Mouse (Mus musculus) hindbrain, embryonic 10.5 days (tissue): ENCODE data around the gene Hoga1. TPM values are rescaled to one million over a fixed set of nuclear protein-coding genes. Genes with fewer than 3 reads are reported as not detected.
"Not testable (repeated sequence)": the region's sequence is repeated elsewhere in the genome, so short reads cannot be mapped to it uniquely, and the experiment has no call there.

Experiments used
- DNase-seq: peaks from one replicate; pipeline ENCODE4 v3.0.0-alpha.2; 2017; ENCODE audit warnings: low spot score
- H3K27ac ChIP-seq: fragments of 300-500 bp; sonication (generic); 2 replicates; pipeline ENCODE4 v1.5.1; 2016; ENCODE audit warnings: mild to moderate bottlenecking, moderate library complexity
- H3K27me3 ChIP-seq: fragments of 300-500 bp; sonication (generic); 2 replicates; pipeline ENCODE4 v1.6.1; 2016; ENCODE audit warnings: mild to moderate bottlenecking; ENCODE audit not compliant: poor library complexity, insufficient read depth, severe bottlenecking
- H3K36me3 ChIP-seq: fragments of 300-500 bp; sonication (generic); 2 replicates; pipeline ENCODE4 v1.6.1; 2016; ENCODE audit warnings: mild to moderate bottlenecking, moderate library complexity
- H3K4me1 ChIP-seq: fragments of 300-500 bp; sonication (generic); replicated peaks from 2 replicates; pipeline ENCODE4 v1.6.1; 2016; ENCODE audit warnings: mild to moderate bottlenecking
- H3K4me3 ChIP-seq: fragments of 300-500 bp; sonication (generic); 2 replicates; pipeline ENCODE4 v1.5.1; 2016; ENCODE audit warnings: mild to moderate bottlenecking, moderate library complexity
- H3K9me3 ChIP-seq: fragments of 300-500 bp; sonication (generic); 2 replicates; pipeline ENCODE4 v1.6.1; 2016; ENCODE audit warnings: mild to moderate bottlenecking, moderate library complexity
- WGBS: fragments of 180-500 bp; shearing (Covaris S2); methylation state at CpG from one replicate; pipeline ENCODE4 v1.1.7; 2016; 5-methylcytosine and 5-hydroxymethylcytosine counted together
- polyA plus RNA-seq: library from polyadenylated mRNA; unstranded; fragments of >200 nt; fragmentation: Nextera tagmentation; extraction: Ambion mirVana; gene quantifications from 2 replicates; pipeline ENCODE4 v1.2.1, GENCODE M21; 2016

The Hoga1 gene
- polyA plus RNA-seq, 1 experiment from 2014 or later: 1.9 TPM

DNA sequence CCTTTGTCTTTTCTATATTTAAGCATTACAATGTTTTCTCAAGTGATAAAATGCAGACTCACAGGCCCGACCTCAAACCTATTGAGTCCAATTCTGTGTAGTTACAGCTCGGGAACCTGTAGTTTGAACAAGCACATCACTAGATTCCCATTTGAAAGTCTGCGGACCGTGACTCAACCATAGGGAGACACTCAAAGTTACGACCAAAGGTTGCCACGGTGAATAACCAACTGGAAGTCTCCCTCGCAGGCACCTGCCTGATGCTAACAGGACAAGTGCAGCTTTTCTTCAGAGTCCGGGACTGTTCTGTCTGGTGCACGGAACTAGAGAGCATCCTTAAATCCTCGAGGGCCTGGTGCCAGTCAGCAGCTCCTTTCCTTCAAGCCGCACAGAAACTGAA lies 35.1 kb downstream of the Hoga1 start:
- peaks cover 33% of the 10 kb centered on the region for H3K36me3 ChIP-seq
- no peak overlapping the region for H3K27ac ChIP-seq
- H3K27me3 ChIP-seq: no peaks in the 10 kb centered on the region
- no peak overlapping the region for H3K4me3 ChIP-seq
- no peaks in the 10 kb centered on the region for H3K9me3 ChIP-seq
- no peak for DNase-seq
- 80% methylated on average over 11 of the region's 11 CpGs for WGBS
- H3K4me1 ChIP-seq: peaks cover 10% of the 10 kb centered on the region

GRCm38 (mm10) chr19:42081613-42082012 lies 36.2 kb downstream of the Hoga1 start:
- 92% methylated on average over 5 of the region's 5 CpGs for WGBS
- peaks cover 21% of the 10 kb centered on the region for H3K36me3 ChIP-seq
- not testable (repeated sequence) for DNase-seq

DNA sequence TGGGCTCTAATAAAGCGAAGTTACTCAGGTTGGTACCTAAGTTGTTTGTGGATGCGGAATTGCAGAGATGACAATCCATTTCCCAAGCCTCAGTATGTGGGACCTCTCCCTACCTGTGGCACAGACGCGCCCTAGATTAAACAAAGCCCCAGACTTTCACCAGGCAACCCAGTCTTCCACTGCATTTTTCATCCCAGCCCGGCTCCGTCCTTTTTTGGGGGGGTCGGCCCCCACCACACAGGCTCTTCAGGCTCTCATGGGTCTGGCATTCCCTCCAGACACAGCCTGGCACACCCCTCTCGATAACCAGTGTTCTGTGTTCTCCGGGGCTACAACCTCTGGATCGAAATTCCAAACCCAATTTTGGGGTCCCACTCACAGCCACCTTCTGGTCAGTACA lies 40.3 kb downstream of the Hoga1 start:
- Histone ChIP-seq H3K27ac (peak overlapping the region; percentile 91), H3K36me3 (no peaks in the 10 kb centered on the region), H3K4me3 (peak overlapping the region; percentile 88), H3K27me3 (no peaks in the 10 kb centered on the region), H3K4me1 (peaks cover 25% of the 10 kb centered on the region), H3K9me3 (no peaks in the 10 kb centered on the region)
- WGBS: 7% methylated on average over 10 of the region's 10 CpGs
- DNase-seq: no peak

More at GRCm38 (mm10) chr19:42081613-42082012, 36.2 kb downstream of the Hoga1 start:
- H3K9me3 ChIP-seq, H3K4me3 ChIP-seq, H3K27me3 ChIP-seq, H3K27ac ChIP-seq: not testable (repeated sequence)
- peaks cover 18% of the 10 kb centered on the region for H3K4me1 ChIP-seq

GRCm38 (mm10) chr19:42086166-42086565 lies 40.8 kb downstream of the Hoga1 start, which contains the start of gene Morn4:
TSS of gene Morn4 (minus strand) at chr19:42086357.
- Histone ChIP-seq H3K27me3 (no peaks in the 10 kb centered on the region), H3K4me1 (peaks cover 30% of the 10 kb centered on the region), H3K9me3 (no peaks in the 10 kb centered on the region), H3K4me3 (peak within 1 kb of the TSS; percentile 88), H3K27ac (peak within 1 kb of the TSS; percentile 91), H3K36me3 (no peaks in the 10 kb centered on the region)
- DNase-seq: peak; percentile 96
- under 1% methylated on average over 21 of the region's 21 CpGs for WGBS

DNA sequence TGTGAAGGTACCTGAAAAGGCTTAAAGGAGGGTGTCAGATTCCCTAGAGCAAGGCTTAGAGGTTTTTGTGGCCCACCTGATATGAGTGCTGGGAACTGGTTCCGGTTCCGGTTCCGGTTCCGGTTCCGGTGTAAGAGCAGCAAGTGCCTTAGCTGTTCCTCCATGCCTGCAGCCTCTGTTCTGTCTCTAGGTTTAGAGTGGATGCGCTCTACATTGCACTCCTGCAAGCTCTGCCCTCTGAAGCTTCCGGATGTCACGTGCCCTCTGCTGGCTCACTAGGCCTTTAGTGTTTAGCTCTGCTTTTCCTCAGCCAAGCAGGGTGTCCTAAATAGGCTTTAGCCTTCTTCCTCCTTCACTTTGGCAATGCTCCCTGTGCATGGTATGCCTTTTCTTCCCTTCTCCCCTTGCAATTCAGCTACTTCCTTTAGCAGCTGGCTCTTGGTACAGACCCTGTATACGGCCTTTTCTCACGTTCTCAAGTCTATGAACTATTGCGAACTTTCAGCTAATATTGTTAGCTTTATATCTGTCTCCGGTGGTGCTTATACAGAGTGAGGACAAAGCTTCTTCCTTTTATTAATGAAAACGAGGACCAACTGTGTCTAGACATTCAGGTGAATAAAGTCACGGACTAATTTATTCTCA lies 43.8 kb downstream of the Hoga1 start:
- WGBS: 25% methylated on average over 14 of the region's 14 CpGs
- Histone ChIP-seq H3K27ac (peak overlapping the region; percentile 81), H3K4me3 (peak overlapping the region; percentile 80), H3K36me3 (peaks cover 15% of the 10 kb centered on the region), H3K4me1 (peaks cover 42% of the 10 kb centered on the region), H3K27me3 (no peaks in the 10 kb centered on the region), H3K9me3 (no peaks in the 10 kb centered on the region)
- peak; percentile 57 for DNase-seq

DNA sequence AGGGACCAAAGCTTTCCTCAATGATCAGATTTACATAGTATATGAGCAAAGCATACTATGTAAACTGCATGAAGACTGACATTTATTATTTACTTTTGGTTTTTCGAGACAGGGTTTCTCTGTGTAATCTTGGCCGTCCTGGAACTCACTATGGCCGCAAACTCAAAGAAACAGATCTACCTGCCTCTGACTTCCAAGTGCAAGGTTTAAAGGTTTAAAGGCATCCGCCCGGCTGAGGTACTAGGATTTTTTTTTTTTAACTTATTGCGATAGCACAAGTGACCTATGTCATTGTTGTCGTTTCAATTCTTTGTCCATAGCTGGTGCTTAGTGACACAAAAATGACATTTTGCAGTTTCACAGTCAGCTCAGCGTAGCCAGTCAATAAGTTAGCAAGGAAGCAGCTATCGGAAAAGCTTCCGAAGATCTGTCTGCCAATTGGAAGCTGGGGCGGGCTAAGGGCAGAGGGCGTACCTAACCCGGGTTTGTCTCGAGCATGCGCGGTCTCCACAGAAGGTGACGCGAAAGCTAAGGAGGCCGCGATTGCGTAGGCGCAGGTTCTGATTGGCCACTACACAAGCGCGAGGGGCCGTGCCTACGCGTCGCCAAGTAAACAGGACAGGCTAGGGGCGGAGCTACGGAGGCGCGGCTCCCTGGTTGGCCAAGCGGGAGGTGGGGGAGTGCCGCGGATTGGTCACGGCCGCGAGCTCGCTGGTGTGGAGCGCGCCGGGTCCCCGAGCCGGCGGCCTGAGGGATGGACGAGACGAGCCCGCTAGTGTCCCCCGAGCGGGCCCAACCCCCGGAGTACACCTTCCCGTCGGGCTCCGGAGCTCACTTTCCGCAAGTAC lies 44.6 kb downstream of the Hoga1 start, which contains the start of gene Pi4k2a:
Pi4k2a (plus strand) TSS at position 723 of the 848 bp plus-strand sequence.
- 1% methylated on average over 55 of the region's 55 CpGs for WGBS
- Histone ChIP-seq H3K27ac (peak within 1 kb of the TSS; percentile 91), H3K36me3 (peaks cover 22% of the 10 kb centered on the region), H3K4me1 (peaks cover 42% of the 10 kb centered on the region), H3K9me3 (no peaks in the 10 kb centered on the region), H3K27me3 (no peaks in the 10 kb centered on the region), H3K4me3 (peak within 1 kb of the TSS; percentile 80)
- DNase-seq: peak; percentile 99

- H3K27ac ChIP-seq: peak overlapping the region; percentile 91
- H3K4me3 ChIP-seq: peak overlapping the region; percentile 80
- no peak for DNase-seq
- WGBS: under 1% methylated on average over 52 of the region's 52 CpGs
- peaks cover 28% of the 10 kb centered on the region for H3K36me3 ChIP-seq
- H3K27me3 ChIP-seq: no peaks in the 10 kb centered on the region
- H3K9me3 ChIP-seq: no peaks in the 10 kb centered on the region
- peaks cover 36% of the 10 kb centered on the region for H3K4me1 ChIP-seq
These were observed 45.3 kb downstream of the Hoga1 start for GRCm38 (mm10) chr19:42090637-42091141.

GRCm38 (mm10) chr19:42099406-42099805 lies 54.0 kb downstream of the Hoga1 start:
- no peak overlapping the region for H3K4me3 ChIP-seq
- no peak for DNase-seq
- H3K27ac ChIP-seq: no peak overlapping the region
- H3K36me3 ChIP-seq: peaks cover 62% of the 10 kb centered on the region
- H3K9me3 ChIP-seq: no peaks in the 10 kb centered on the region
- 93% methylated on average over 3 of the region's 3 CpGs for WGBS
- no peaks in the 10 kb centered on the region for H3K4me1 ChIP-seq
- H3K27me3 ChIP-seq: no peaks in the 10 kb centered on the region

- 95% methylated on average over 9 of the region's 9 CpGs for WGBS
- H3K27ac ChIP-seq: no peak overlapping the region
- H3K4me1 ChIP-seq: no peaks in the 10 kb centered on the region
- H3K27me3 ChIP-seq: no peaks in the 10 kb centered on the region
- no peak for DNase-seq
- H3K36me3 ChIP-seq: peaks cover 61% of the 10 kb centered on the region
- no peaks in the 10 kb centered on the region for H3K9me3 ChIP-seq
- no peak overlapping the region for H3K4me3 ChIP-seq
These were observed 59.3 kb downstream of the Hoga1 start for GRCm38 (mm10) chr19:42104681-42105080.

DNA sequence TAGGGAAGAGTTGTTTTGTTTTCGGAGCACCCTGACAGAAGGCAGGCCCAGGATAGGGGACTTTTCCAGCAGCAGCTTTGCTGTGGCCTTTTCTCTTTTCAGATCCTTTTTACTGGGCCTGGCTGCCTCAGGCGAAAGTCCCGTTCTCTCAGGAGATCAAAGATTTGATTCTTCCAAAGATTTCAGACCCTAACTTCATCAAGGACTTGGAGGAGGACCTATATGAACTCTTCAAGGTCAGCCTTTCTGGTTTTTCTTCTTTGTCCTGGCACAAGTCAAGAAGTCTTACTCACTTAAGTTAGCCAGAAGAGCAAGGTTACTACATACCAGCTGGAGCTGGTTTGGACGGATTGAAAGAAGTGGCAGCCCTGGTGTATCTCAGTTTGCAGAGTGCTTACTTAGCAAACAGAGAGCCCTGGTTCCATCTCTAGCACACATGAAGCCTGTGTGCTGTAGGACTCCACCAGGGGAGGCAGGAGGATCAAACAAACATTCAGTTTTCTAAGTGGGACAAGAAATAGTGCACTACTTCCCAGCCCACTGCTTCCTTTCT lies 70.4 kb downstream of the Hoga1 start:
- no peak overlapping the region for H3K27ac ChIP-seq
- no peaks in the 10 kb centered on the region for H3K27me3 ChIP-seq
- 91% methylated on average over 4 of the region's 4 CpGs for WGBS
- H3K4me3 ChIP-seq: no peak overlapping the region
- peaks cover 86% of the 10 kb centered on the region for H3K36me3 ChIP-seq
- no peak for DNase-seq
- no peaks in the 10 kb centered on the region for H3K9me3 ChIP-seq
- H3K4me1 ChIP-seq: no peaks in the 10 kb centered on the region

GRCm38 (mm10) chr19:42118142-42118541 lies 72.7 kb downstream of the Hoga1 start:
- Histone ChIP-seq H3K27me3 (no peaks in the 10 kb centered on the region), H3K4me1 (no peaks in the 10 kb centered on the region), H3K36me3 (peaks cover 99% of the 10 kb centered on the region), H3K4me3 (no peak overlapping the region), H3K27ac (no peak overlapping the region), H3K9me3 (no peaks in the 10 kb centered on the region)
- DNase-seq: no peak
- WGBS: 94% methylated on average over 9 of the region's 9 CpGs

DNA sequence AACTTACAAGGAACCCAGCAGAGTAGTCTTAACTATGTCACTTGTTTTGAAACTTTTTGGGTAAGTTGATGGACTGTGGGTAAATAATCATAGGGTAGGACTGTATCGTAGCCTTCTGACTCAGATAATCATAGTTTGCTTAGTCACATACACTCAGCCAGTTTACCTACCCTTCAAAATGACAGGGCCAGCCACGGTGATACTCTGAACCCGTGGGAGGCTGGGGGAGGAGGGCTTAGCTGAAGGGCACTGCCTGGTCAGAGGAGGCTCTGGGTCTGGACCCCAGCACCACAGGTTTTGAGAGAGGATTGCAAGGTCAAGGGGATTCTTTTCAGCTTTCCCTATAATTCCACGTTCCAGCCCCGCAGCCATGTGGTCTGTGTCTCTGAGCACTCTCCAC lies 73.2 kb downstream of the Hoga1 start:
- Histone ChIP-seq H3K9me3 (no peaks in the 10 kb centered on the region), H3K4me3 (no peak overlapping the region), H3K27ac (no peak overlapping the region), H3K36me3 (peaks cover 99% of the 10 kb centered on the region), H3K27me3 (no peaks in the 10 kb centered on the region), H3K4me1 (no peaks in the 10 kb centered on the region)
- 89% methylated on average over 5 of the region's 5 CpGs for WGBS
- DNase-seq: no peak
